Mouse (Mus musculus) olfactory bulb, adult 2 months (tissue): ENCODE measurements at regions not wholly inside any gene's neighbourhood (a gene's known extent, or its start where the extent isn't known, plus 50 kb on each side); places are given as distances from the start of the nearest gene placed in this dataset.

Source experiments
- CTCF ChIP-seq: fragments of 200-500 bp; IDR thresholded peaks from 2 replicates; pipeline ENCODE4 v1.5.1; 2012; ENCODE audit warnings: low read depth, mild to moderate bottlenecking, low read length, moderate library complexity; ENCODE audit not compliant: insufficient read depth
- POLR2A ChIP-seq: fragments of 200-500 bp; IDR thresholded peaks from 2 replicates; pipeline ENCODE4 v1.6.1; 2012; ENCODE audit warnings: mild to moderate bottlenecking, low read depth, low read length, moderate library complexity; ENCODE audit not compliant: insufficient read depth

- no peak for TF ChIP-seq CTCF
- TF ChIP-seq POLR2A = no peak
These were observed 369.5 kb downstream of the Zpld1 start for GRCm38 (mm10) chr16:54928259-54928658.
